Mouse (Mus musculus): ENCODE results near the gene Per2. TPM values are rescaled to one million over a fixed set of nuclear protein-coding genes. Genes with fewer than 3 reads are reported as not detected.
"Not testable (repeated sequence)": the region's sequence is repeated elsewhere in the genome, so short reads cannot be mapped to it uniquely, and the experiment has no call there.

Per2 gene
- polyA plus RNA-seq, 1 experiment = 5.6 TPM

DNA sequence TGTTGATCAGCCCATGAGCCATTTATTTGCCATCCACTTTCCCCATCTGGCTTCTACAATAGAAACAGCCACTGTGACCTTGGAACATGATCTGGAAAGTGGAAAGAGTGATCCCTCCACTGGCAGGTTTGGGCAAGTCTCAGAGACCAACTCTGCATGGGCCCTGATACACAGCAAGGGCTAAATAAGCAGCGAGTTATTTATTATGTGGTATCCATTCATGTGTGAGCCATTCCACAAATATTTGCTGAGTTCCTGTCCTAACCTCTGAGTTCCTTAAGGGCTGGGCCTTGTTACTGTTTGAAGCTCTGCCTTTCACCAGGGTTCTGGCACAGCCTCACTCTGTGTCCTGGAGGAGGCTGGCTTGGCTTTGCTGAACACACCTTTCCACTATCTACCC, 31.2 kb upstream of the Per2 start:
- Histone ChIP-seq H3K4me3 (ENCODE audit: insufficient read depth, low read depth, low read length) (no peak overlapping the region), H3K36me3 (ENCODE audit: control insufficient read depth, insufficient read depth, low read length) (no peaks in the 10 kb centered on the region), H3K27ac (ENCODE audit: insufficient read depth, low read depth, low read length) (0 out of 2 replicates have a peak overlapping the region, but pooled peaks have one; percentile 7), H3K4me1 (ENCODE audit: control insufficient read depth, insufficient read depth, low read length) (peaks cover 4% of the 10 kb centered on the region; the same call in 1 of the 2 replicates), H3K27me3 (replicated peaks; ENCODE audit: control insufficient read depth, insufficient read depth, low read length) (no peaks in the 10 kb centered on the region)
- no peak for TF ChIP-seq POLR2A (IDR thresholded peaks at IDR 0.05; ENCODE audit: low read depth, low read length)
- TF ChIP-seq CTCF (conservative IDR thresholded peaks at IDR 0.05; ENCODE audit: insufficient read depth, insufficient read length, low read depth, low read length) = no peak
- 23% methylated on average over 1 of the region's 1 CpGs for WGBS
- DNase-seq = peak; percentile 88

DNA sequence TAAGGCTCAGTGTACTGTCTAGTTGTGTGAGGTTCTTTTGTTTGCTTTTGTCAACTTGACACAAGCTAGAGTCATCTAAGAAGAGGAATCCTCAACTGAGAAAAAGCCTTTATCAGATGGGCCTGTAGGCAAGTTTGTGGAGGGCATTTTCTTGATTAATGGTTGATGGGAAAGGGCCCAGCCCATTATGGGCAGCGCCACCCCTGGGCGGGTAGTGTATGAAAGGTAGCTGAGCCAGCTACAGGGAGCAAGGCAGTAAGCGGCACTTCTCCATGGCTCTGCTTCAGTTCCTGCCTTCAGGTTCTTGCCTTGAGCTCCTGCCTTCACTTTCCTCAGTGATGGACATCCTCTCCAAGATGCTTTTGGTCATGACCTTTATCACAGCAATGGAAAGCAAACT, 27.0 kb upstream of the Per2 start:
- Histone ChIP-seq H3K27me3 (replicated peaks; ENCODE audit: control insufficient read depth, insufficient read depth, low read length) (no peaks in the 10 kb centered on the region), H3K4me1 (ENCODE audit: control insufficient read depth, insufficient read depth, low read length) (no peaks in the 10 kb centered on the region; the same call in 1 of the 2 replicates), H3K36me3 (ENCODE audit: control insufficient read depth, insufficient read depth, low read length) (no peaks in the 10 kb centered on the region), H3K27ac (ENCODE audit: insufficient read depth, low read depth, low read length) (no peak overlapping the region), H3K4me3 (ENCODE audit: insufficient read depth, low read depth, low read length) (no peak overlapping the region)
- DNase-seq = peak; percentile 36
- 64% methylated on average over 3 of the region's 3 CpGs for WGBS
- no peak for TF ChIP-seq POLR2A (IDR thresholded peaks at IDR 0.05; ENCODE audit: low read depth, low read length)
- TF ChIP-seq CTCF (conservative IDR thresholded peaks at IDR 0.05; ENCODE audit: insufficient read depth, insufficient read length, low read depth, low read length) = no peak

- WGBS = 87% methylated on average over 3 of the region's 3 CpGs
- H3K4me1 ChIP-seq (ENCODE audit: control insufficient read depth, insufficient read depth, low read length) = no peaks in the 10 kb centered on the region; the same call in 1 of the 2 replicates
Measured at GRCm38 (mm10) chr1:91485422-91485821, 26.3 kb upstream of the Per2 start.

GRCm38 (mm10) chr1:91484011-91484346, 24.9 kb upstream of the Per2 start:
- Histone ChIP-seq H3K27ac (ENCODE audit: insufficient read depth, low read depth, low read length) (no peak overlapping the region), H3K36me3 (ENCODE audit: control insufficient read depth, insufficient read depth, low read length) (no peaks in the 10 kb centered on the region), H3K4me1 (ENCODE audit: control insufficient read depth, insufficient read depth, low read length) (no peaks in the 10 kb centered on the region; the same call in 1 of the 2 replicates), H3K4me3 (ENCODE audit: insufficient read depth, low read depth, low read length) (no peak overlapping the region), H3K27me3 (replicated peaks; ENCODE audit: control insufficient read depth, insufficient read depth, low read length) (no peaks in the 10 kb centered on the region)
- peak; percentile 73 for DNase-seq
- 30% methylated on average over 5 of the region's 5 CpGs for WGBS
- TF ChIP-seq POLR2A (IDR thresholded peaks at IDR 0.05; ENCODE audit: low read depth, low read length) = no peak
- TF ChIP-seq CTCF (conservative IDR thresholded peaks at IDR 0.05; ENCODE audit: insufficient read depth, insufficient read length, low read depth, low read length) = no peak

More at GRCm38 (mm10) chr1:91485422-91485821, 26.3 kb upstream of the Per2 start:
- no peaks in the 10 kb centered on the region for H3K27me3 ChIP-seq (replicated peaks; ENCODE audit: control insufficient read depth, insufficient read depth, low read length)
- H3K27ac ChIP-seq (ENCODE audit: insufficient read depth, low read depth, low read length) = no peak overlapping the region
- H3K36me3 ChIP-seq (ENCODE audit: control insufficient read depth, insufficient read depth, low read length) = no peaks in the 10 kb centered on the region
- DNase-seq = no peak
- H3K4me3 ChIP-seq (ENCODE audit: insufficient read depth, low read depth, low read length) = no peak overlapping the region
- no peak for TF ChIP-seq CTCF (conservative IDR thresholded peaks at IDR 0.05; ENCODE audit: insufficient read depth, insufficient read length, low read depth, low read length)
- no peak for TF ChIP-seq POLR2A (IDR thresholded peaks at IDR 0.05; ENCODE audit: low read depth, low read length)

- Histone ChIP-seq H3K36me3 (ENCODE audit: control insufficient read depth, insufficient read depth, low read length) (no peaks in the 10 kb centered on the region), H3K27me3 (replicated peaks; ENCODE audit: control insufficient read depth, insufficient read depth, low read length) (no peaks in the 10 kb centered on the region), H3K4me1 (ENCODE audit: control insufficient read depth, insufficient read depth, low read length) (no peaks in the 10 kb centered on the region; the same call in 1 of the 2 replicates), H3K27ac (ENCODE audit: insufficient read depth, low read depth, low read length) (no peak overlapping the region), H3K4me3 (ENCODE audit: insufficient read depth, low read depth, low read length) (no peak overlapping the region)
- peak; percentile 85 for DNase-seq
- TF ChIP-seq POLR2A (IDR thresholded peaks at IDR 0.05; ENCODE audit: low read depth, low read length) (no peak), CTCF (conservative IDR thresholded peaks at IDR 0.05; ENCODE audit: insufficient read depth, insufficient read length, low read depth, low read length) (peak; percentile 96)
- WGBS = 20% methylated on average over 10 of the region's 10 CpGs
Measured at GRCm38 (mm10) chr1:91483304-91484010, 24.3 kb upstream of the Per2 start.

DNA sequence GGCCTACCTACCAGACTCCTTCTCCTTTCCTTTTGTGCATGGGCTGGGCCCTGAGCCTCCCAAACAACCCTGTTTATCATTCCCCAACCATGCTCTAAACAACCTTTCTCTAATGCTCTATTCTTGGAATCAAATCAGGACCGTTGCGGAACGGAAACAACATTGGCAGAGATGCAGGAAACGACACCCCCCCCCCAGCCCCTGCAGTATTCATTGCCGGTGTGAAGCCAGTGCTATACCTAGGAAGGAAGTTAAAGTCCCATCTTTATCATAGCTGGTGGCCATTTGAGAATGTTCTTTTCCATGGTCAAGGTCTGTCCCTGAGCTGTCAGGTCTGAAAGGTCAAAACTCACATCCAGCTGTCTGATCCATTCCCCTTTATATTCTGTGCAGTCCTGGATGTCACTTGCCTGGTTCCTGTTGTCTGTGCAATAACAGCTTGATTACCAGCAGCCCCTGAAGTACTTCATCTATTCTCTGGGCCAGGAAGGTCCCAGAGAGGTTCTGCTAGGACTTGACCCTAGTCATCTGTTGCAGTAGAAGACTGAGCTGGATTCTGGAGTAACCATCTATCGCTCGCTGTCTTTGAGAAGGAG, 23.6 kb upstream of the Per2 start:
- DNase-seq = no peak
- H3K36me3 ChIP-seq (ENCODE audit: control insufficient read depth, insufficient read depth, low read length) = no peaks in the 10 kb centered on the region
- TF ChIP-seq POLR2A (IDR thresholded peaks at IDR 0.05; ENCODE audit: low read depth, low read length) = no peak
- no peak for TF ChIP-seq CTCF (conservative IDR thresholded peaks at IDR 0.05; ENCODE audit: insufficient read depth, insufficient read length, low read depth, low read length)
- 58% methylated on average over 7 of the region's 7 CpGs for WGBS
- H3K27me3 ChIP-seq (replicated peaks; ENCODE audit: control insufficient read depth, insufficient read depth, low read length) = no peaks in the 10 kb centered on the region
- H3K27ac ChIP-seq (ENCODE audit: insufficient read depth, low read depth, low read length) = no peak overlapping the region
- no peak overlapping the region for H3K4me3 ChIP-seq (ENCODE audit: insufficient read depth, low read depth, low read length)
- H3K4me1 ChIP-seq (ENCODE audit: control insufficient read depth, insufficient read depth, low read length) = no peaks in the 10 kb centered on the region; the same call in 1 of the 2 replicates

GRCm38 (mm10) chr1:91478958-91479357, 19.8 kb upstream of the Per2 start:
- WGBS = 88% methylated on average over 1 of the region's 1 CpGs
- TF ChIP-seq CTCF (conservative IDR thresholded peaks at IDR 0.05; ENCODE audit: insufficient read depth, insufficient read length, low read depth, low read length) (0 out of 2 replicates have a peak, but pooled peaks have one; percentile 11), POLR2A (IDR thresholded peaks at IDR 0.05; ENCODE audit: low read depth, low read length) (no peak)
- no peaks in the 10 kb centered on the region; the same call in 1 of the 2 replicates for H3K4me1 ChIP-seq (ENCODE audit: control insufficient read depth, insufficient read depth, low read length)
- no peak overlapping the region for H3K4me3 ChIP-seq (ENCODE audit: insufficient read depth, low read depth, low read length)
- no peak for DNase-seq
- H3K27me3 ChIP-seq (replicated peaks; ENCODE audit: control insufficient read depth, insufficient read depth, low read length) = no peaks in the 10 kb centered on the region
- no peak overlapping the region for H3K27ac ChIP-seq (ENCODE audit: insufficient read depth, low read depth, low read length)
- H3K36me3 ChIP-seq (ENCODE audit: control insufficient read depth, insufficient read depth, low read length) = no peaks in the 10 kb centered on the region

GRCm38 (mm10) chr1:91478145-91478544, 19.0 kb upstream of the Per2 start:
- WGBS = 98% methylated on average over 13 of the region's 13 CpGs

More at GRCm38 (mm10) chr1:91478145-91478544, 19.0 kb upstream of the Per2 start:
- H3K27me3 ChIP-seq (replicated peaks; ENCODE audit: control insufficient read depth, insufficient read depth, low read length); H3K27ac ChIP-seq (ENCODE audit: insufficient read depth, low read depth, low read length); H3K4me1 ChIP-seq (ENCODE audit: control insufficient read depth, insufficient read depth, low read length); H3K36me3 ChIP-seq (ENCODE audit: control insufficient read depth, insufficient read depth, low read length); H3K4me3 ChIP-seq (ENCODE audit: insufficient read depth, low read depth, low read length); DNase-seq: not testable (repeated sequence)
